Mouse (Mus musculus): ENCODE results near the gene Olfml2b.

Olfml2b gene

GRCm38 (mm10) chr1:170644255-170645205, at the start of gene Olfml2b:
Olfml2b (plus strand) TSS chr1:170644532.
- no peak for DNase-seq (ENCODE audit: extremely low read depth, low read depth, low spot score)

- DNase-seq (ENCODE audit: extremely low read depth, low read depth, low spot score), result no peak
These were observed 49.8 kb upstream of the Olfml2b start for GRCm38 (mm10) chr1:170594575-170594974.

GRCm38 (mm10) chr1:170605228-170606001, 38.9 kb upstream of the Olfml2b start:
- DNase-seq (ENCODE audit: extremely low read depth, low read depth, low spot score), result no peak

GRCm38 (mm10) chr1:170607231-170607917, 37.0 kb upstream of the Olfml2b start:
- DNase-seq (ENCODE audit: extremely low read depth, low read depth, low spot score), result no peak

- DNase-seq (ENCODE audit: extremely low read depth, low read depth, low spot score), result no peak
These were observed 35.8 kb upstream of the Olfml2b start for GRCm38 (mm10) chr1:170608461-170609071.

GRCm38 (mm10) chr1:170609872-170610271, 34.5 kb upstream of the Olfml2b start:
- DNase-seq (ENCODE audit: extremely low read depth, low read depth, low spot score), result no peak

- DNase-seq (ENCODE audit: extremely low read depth, low read depth, low spot score), result no peak
These were observed 34.0 kb upstream of the Olfml2b start for GRCm38 (mm10) chr1:170610289-170610688.

- no peak for DNase-seq (ENCODE audit: extremely low read depth, low read depth, low spot score)
These were observed 33.6 kb upstream of the Olfml2b start for GRCm38 (mm10) chr1:170610695-170611094.

- DNase-seq (ENCODE audit: extremely low read depth, low read depth, low spot score), result no peak
These were observed 32.7 kb upstream of the Olfml2b start for GRCm38 (mm10) chr1:170611631-170612030.

GRCm38 (mm10) chr1:170612968-170613872, 31.1 kb upstream of the Olfml2b start:
- no peak for DNase-seq (ENCODE audit: extremely low read depth, low read depth, low spot score)

- no peak for DNase-seq (ENCODE audit: extremely low read depth, low read depth, low spot score)
These were observed 24.5 kb upstream of the Olfml2b start for GRCm38 (mm10) chr1:170619686-170620374.

- DNase-seq (ENCODE audit: extremely low read depth, low read depth, low spot score), result no peak
These were observed 21.4 kb upstream of the Olfml2b start for GRCm38 (mm10) chr1:170622934-170623333.

GRCm38 (mm10) chr1:170623432-170623831, 20.9 kb upstream of the Olfml2b start:
- DNase-seq (ENCODE audit: extremely low read depth, low read depth, low spot score), result no peak

- DNase-seq (ENCODE audit: extremely low read depth, low read depth, low spot score), result no peak
These were observed 13.8 kb upstream of the Olfml2b start for GRCm38 (mm10) chr1:170630489-170630888.

- no peak for DNase-seq (ENCODE audit: extremely low read depth, low read depth, low spot score)
These were observed 12.8 kb upstream of the Olfml2b start for GRCm38 (mm10) chr1:170631571-170631970.

- DNase-seq (ENCODE audit: extremely low read depth, low read depth, low spot score), result no peak
These were observed 11.9 kb upstream of the Olfml2b start for GRCm38 (mm10) chr1:170632385-170632784.

GRCm38 (mm10) chr1:170632856-170633255, 11.5 kb upstream of the Olfml2b start:
- DNase-seq (ENCODE audit: extremely low read depth, low read depth, low spot score), result no peak

GRCm38 (mm10) chr1:170638941-170639340, 5.4 kb upstream of the Olfml2b start:
- no peak for DNase-seq (ENCODE audit: extremely low read depth, low read depth, low spot score)
